Mouse (Mus musculus) heart, postnatal 0 days (tissue): Measurements from ENCODE around the gene Glb1. TPM values are rescaled to one million over a fixed set of nuclear protein-coding genes. Genes with fewer than 3 reads are reported as not detected.
A peak's percentile ranks its signal among the peaks of the same experiment; 100 is the strongest.
"Not testable (repeated sequence)": the region's sequence is repeated elsewhere in the genome, so short reads cannot be mapped to it uniquely, and the experiment has no call there.

Experiments
- ATAC-seq: fragments of 200-750 bp; cut with Nextera tagmentation; 2 replicates; pipeline ENCODE4 v1.8.0; 2017; ENCODE audit warnings: low read depth, moderate number of reproducible peaks, moderate library complexity; ENCODE audit not compliant: insufficient read depth
- DNase-seq: peaks from one replicate; pipeline ENCODE4 v3.0.0-alpha.2; 2016; ENCODE audit warnings: low spot score
- H3K27ac ChIP-seq: fragments of 300-500 bp; sonication (generic); 2 replicates; pipeline ENCODE4 v1.5.1; 2014; ENCODE audit warnings: low read depth, mild to moderate bottlenecking
- H3K27me3 ChIP-seq: fragments of 300-500 bp; sonication (generic); 2 replicates; pipeline ENCODE4 v1.6.1; 2014; ENCODE audit warnings: low read length, mixed read lengths; ENCODE audit not compliant: control insufficient read depth, insufficient read depth
- H3K36me3 ChIP-seq: fragments of 300-500 bp; sonication (generic); replicated peaks from 2 replicates; pipeline ENCODE4 v1.6.1; 2014; ENCODE audit warnings: low read length, mixed read lengths; ENCODE audit not compliant: control insufficient read depth, insufficient read depth
- H3K4me1 ChIP-seq: fragments of 300-500 bp; sonication (generic); 2 replicates; pipeline ENCODE4 v1.6.1; 2014; ENCODE audit warnings: antibody characterized with exemption; ENCODE audit not compliant: control insufficient read depth, insufficient read depth
- H3K4me2 ChIP-seq: fragments of 300-500 bp; sonication (generic); 2 replicates; pipeline ENCODE4 v1.6.1; 2014; ENCODE audit warnings: low read depth, mild to moderate bottlenecking, low read length, moderate library complexity
- H3K4me3 ChIP-seq: fragments of 300-500 bp; sonication (generic); 2 replicates; pipeline ENCODE4 v1.5.1; 2014; ENCODE audit warnings: low read depth, low read length
- H3K9ac ChIP-seq: fragments of 300-500 bp; sonication (generic); replicated peaks from 2 replicates; pipeline ENCODE4 v1.6.1; 2014; ENCODE audit warnings: low read depth, low read length, mixed read lengths
- H3K9me3 ChIP-seq: fragments of 300-500 bp; sonication (generic); replicated peaks from 2 replicates; pipeline ENCODE4 v1.6.1; 2016; ENCODE audit warnings: low read length; ENCODE audit not compliant: control insufficient read depth
- CTCF ChIP-seq: IDR thresholded peaks from 2 replicates; pipeline ENCODE4 v1.5.1; 2016; ENCODE audit warnings: antibody characterized with exemption, control low read depth, low read depth
- EP300 ChIP-seq: IDR thresholded peaks from 2 replicates; pipeline ENCODE4 v1.6.1; 2016; ENCODE audit warnings: antibody characterized with exemption, low read depth
- WGBS: fragments of 180-500 bp; shearing (Covaris S2); extraction: QIAGEN DNeasy Blood & Tissue Kit; methylation state at CpG from one replicate; pipeline ENCODE4 v1.1.7; 2014; 5-methylcytosine and 5-hydroxymethylcytosine counted together
- polyA plus RNA-seq: library from polyadenylated mRNA; unstranded; fragments of >200 nt; fragmentation: Nextera tagmentation; extraction: Ambion mirVana; gene quantifications from 2 replicates; pipeline ENCODE4 v1.2.1, GENCODE M21; 2015
- total RNA-seq: library from RNA; depleted of rRNA; stranded (reverse); fragments of >200 nt; gene quantifications from 2 replicates; pipeline ENCODE4 v1.2.3, GENCODE M21; 2014; ENCODE audit warnings: low replicate concordance; rRNA removed

The Glb1 gene
- total RNA-seq (29.8 and 43.3 TPM in 2 replicates), polyA plus RNA-seq (22.0 and 22.8 TPM in 2 replicates)

GRCm38 (mm10) chr9:114400949-114401684, at the start of gene Glb1, which contains the start of gene Tmppe:
TSS of gene Glb1 (plus strand) at chr9:114401076.
TSS of gene Tmppe (plus strand) at chr9:114401105.
- Histone ChIP-seq H3K4me2 (peak within 1 kb of the TSS; percentile 69), H3K36me3 (peaks cover 17% of the 10 kb centered on the region), H3K4me3 (peak within 1 kb of the TSS; percentile 80), H3K9ac (peak within 1 kb of the TSS; percentile 78), H3K27me3 (no peaks in the 10 kb centered on the region), H3K4me1 (peaks cover 5% of the 10 kb centered on the region; the same call in 1 of the 2 replicates), H3K27ac (peak within 1 kb of the TSS; percentile 91), H3K9me3 (no peaks in the 10 kb centered on the region)
- ATAC-seq (peak; percentile 97), DNase-seq (peak; percentile 88)
- TF ChIP-seq EP300 (0 out of 2 replicates have a peak, but pooled peaks have one; percentile 37), CTCF (peak; percentile 37)
- WGBS: under 1% methylated on average over 73 of the region's 73 CpGs

GRCm38 (mm10) chr9:114367783-114368470, 32.9 kb upstream of the Glb1 start:
- H3K27ac ChIP-seq: peak overlapping the region; percentile 43; the same call in 1 of the 2 replicates
- DNase-seq (peak; percentile 84), ATAC-seq (peak; percentile 88)
- H3K4me1 ChIP-seq: 0 out of 2 replicates have a peak, but pooled peaks cover 3% of the 10 kb centered on the region
- H3K9me3 ChIP-seq: no peaks in the 10 kb centered on the region
- under 1% methylated on average over 47 of the region's 48 CpGs for WGBS
- no peaks in the 10 kb centered on the region for H3K36me3 ChIP-seq
- H3K4me2 ChIP-seq: peak overlapping the region; percentile 72
- H3K4me3 ChIP-seq: peak overlapping the region; percentile 47
- no peak for TF ChIP-seq EP300
- no peak for TF ChIP-seq CTCF
- peak overlapping the region; percentile 35; the same call in 1 of the 2 replicates for H3K9ac ChIP-seq
- no peaks in the 10 kb centered on the region for H3K27me3 ChIP-seq

GRCm38 (mm10) chr9:114368471-114368858, 32.4 kb upstream of the Glb1 start:
- 12% methylated on average over 12 of the region's 12 CpGs for WGBS
- Histone ChIP-seq H3K9me3 (no peaks in the 10 kb centered on the region), H3K27me3 (no peaks in the 10 kb centered on the region), H3K9ac (peak overlapping the region; percentile 35; the same call in 1 of the 2 replicates), H3K27ac (peak overlapping the region; percentile 43; the same call in 1 of the 2 replicates), H3K4me3 (peak overlapping the region; percentile 47), H3K4me1 (0 out of 2 replicates have a peak, but pooled peaks cover 3% of the 10 kb centered on the region), H3K4me2 (peak overlapping the region; percentile 72), H3K36me3 (no peaks in the 10 kb centered on the region)
- no peak for TF ChIP-seq CTCF
- TF ChIP-seq EP300: no peak
- ATAC-seq (peak; percentile 5; the same call in 1 of the 2 replicates), DNase-seq (no peak)

- peak overlapping the region; percentile 72; the same call in 1 of the 2 replicates for H3K4me2 ChIP-seq
- ATAC-seq (peak; percentile 59), DNase-seq (peak; percentile 31)
- 52% methylated on average over 5 of the region's 5 CpGs for WGBS
- not testable (repeated sequence) for H3K27ac ChIP-seq, H3K27me3 ChIP-seq, H3K9ac ChIP-seq, H3K4me1 ChIP-seq, H3K4me3 ChIP-seq, H3K36me3 ChIP-seq, H3K9me3 ChIP-seq
- peak; percentile 37 for TF ChIP-seq CTCF
Measured at GRCm38 (mm10) chr9:114369389-114369788, 31.5 kb upstream of the Glb1 start.

- not testable (repeated sequence) for H3K36me3 ChIP-seq, H3K9me3 ChIP-seq, H3K4me2 ChIP-seq, H3K9ac ChIP-seq, H3K27ac ChIP-seq, H3K27me3 ChIP-seq, ATAC-seq, H3K4me3 ChIP-seq, H3K4me1 ChIP-seq, DNase-seq
- WGBS: 29% methylated on average over 5 of the region's 5 CpGs
Measured at GRCm38 (mm10) chr9:114371717-114372116, 29.2 kb upstream of the Glb1 start.
